ENCODE assay signal across 8 mouse cellular contexts in the genomic region with DNA sequence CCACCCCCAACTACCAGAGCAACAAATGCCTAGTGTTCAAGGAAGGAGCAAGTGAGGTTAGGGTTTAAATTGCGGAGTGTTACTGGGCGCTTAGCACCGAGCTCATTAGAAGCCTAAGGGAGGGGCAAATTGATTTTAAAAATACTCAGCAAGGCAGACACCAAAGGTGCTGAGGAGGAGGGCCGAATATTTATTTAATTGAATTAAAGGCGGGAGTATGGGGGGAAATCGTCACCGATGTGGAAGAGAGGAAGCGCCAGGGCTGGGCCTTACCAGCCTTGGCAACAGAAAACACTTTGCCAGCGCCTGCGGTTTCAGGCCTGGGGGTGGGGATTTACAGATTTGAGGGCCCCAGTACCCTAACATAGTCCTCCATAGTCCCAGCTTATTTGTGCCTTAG. TPM values are rescaled to one million over a fixed set of nuclear protein-coding genes. Genes with fewer than 3 reads are reported as not detected.
DNase-seq lines count a peak whose midpoint lies in the region; ATAC-seq and TF ChIP-seq lines count a peak whose summit lies in the region.

No protein-coding gene starts in this region.

- TF ChIP-seq CTCF in gastrocnemius, adult 2 months (IDR thresholded peaks at IDR 0.05), result no peak

- no peaks in the 10 kb centered on the region for H3K36me3 ChIP-seq in embryonic facial prominence, embryonic 10.5 days (replicated peaks)
- no peaks in the 10 kb centered on the region for H3K36me3 ChIP-seq in hindbrain, embryonic 16.5 days (ENCODE audit: control insufficient read depth, insufficient read depth, low read length)
- H3K36me3 ChIP-seq in neural tube, embryonic 13.5 days, result no peaks in the 10 kb centered on the region

- peak; percentile 31 for DNase-seq in gastrocnemius, adult 2 months
- no peak for DNase-seq in gastrocnemius, postnatal 14 days
- DNase-seq in MEL-GATA-1-ER (ENCODE audit: extremely low read depth, low read depth) (peak; percentile 71), liver (peak; percentile 26)
- peak; percentile 41 for DNase-seq in embryonic facial prominence, embryonic 10.5 days (ENCODE audit: low spot score)
- peak; percentile 52 for DNase-seq in thymus, postnatal 4 days

- peaks cover 5% of the 10 kb centered on the region; the same call in 1 of the 2 replicates for H3K4me1 ChIP-seq in embryonic facial prominence, embryonic 10.5 days
- peaks cover 5% of the 10 kb centered on the region; the same call in 1 of the 2 replicates for H3K4me1 ChIP-seq in hindbrain, embryonic 16.5 days (ENCODE audit: control insufficient read depth, insufficient read depth, low read depth, low read length)
- peaks cover 28% of the 10 kb centered on the region for H3K4me1 ChIP-seq in neural tube, embryonic 13.5 days (replicated peaks)

- ATAC-seq in hindbrain, embryonic 16.5 days, result peak; percentile 34
- peak; percentile 45 for ATAC-seq in neural tube, embryonic 13.5 days (ENCODE audit: low read depth)

- peak overlapping the region; percentile 94 for H3K27ac ChIP-seq in gastrocnemius, adult 2 months
- peak overlapping the region; percentile 96 for H3K27ac ChIP-seq in embryonic facial prominence, embryonic 10.5 days (replicated peaks)
- peak overlapping the region; percentile 93 for H3K27ac ChIP-seq in hindbrain, embryonic 16.5 days (ENCODE audit: low read depth, low read length)
- peak overlapping the region; percentile 96 for H3K27ac ChIP-seq in neural tube, embryonic 13.5 days (replicated peaks)

- WGBS in embryonic facial prominence, embryonic 10.5 days, result 28% methylated on average over 10 of the region's 10 CpGs
- WGBS in hindbrain, embryonic 16.5 days, result 20% methylated on average over 10 of the region's 10 CpGs
- WGBS in neural tube, embryonic 13.5 days, result 7% methylated on average over 10 of the region's 10 CpGs

- H3K9ac ChIP-seq in hindbrain, embryonic 16.5 days (ENCODE audit: low read depth, low read length), result peak overlapping the region; percentile 78
- peak overlapping the region; percentile 83 for H3K9ac ChIP-seq in neural tube, embryonic 13.5 days

- intact Hi-C loops in gastrocnemius, adult 2 months (cut with DNase I), result loop anchor here (1.0 to 10.0 kb wide), 5 partner anchors 73 to 288 kb away; partner anchors contain the start of gene Prkx
- intact Hi-C loops in gastrocnemius, postnatal 14 days (cut with DNase I; ENCODE audit: low total_unique reads), result loop anchor here (5.0 to 10.0 kb wide), 2 partner anchors 77 to 125 kb away; no protein-coding TSS in a partner anchor

- H3K27me3 ChIP-seq in embryonic facial prominence, embryonic 10.5 days (replicated peaks; ENCODE audit: low read depth, poor library complexity, severe bottlenecking), result no peaks in the 10 kb centered on the region
- no peaks in the 10 kb centered on the region for H3K27me3 ChIP-seq in hindbrain, embryonic 16.5 days (replicated peaks; ENCODE audit: control insufficient read depth, insufficient read depth, low read length)
- H3K27me3 ChIP-seq in neural tube, embryonic 13.5 days, result no peaks in the 10 kb centered on the region

- H3K4me3 ChIP-seq in gastrocnemius, adult 2 months, result peak overlapping the region; percentile 90
- H3K4me3 ChIP-seq in embryonic facial prominence, embryonic 10.5 days, result peak overlapping the region; percentile 71
- peak overlapping the region; percentile 66 for H3K4me3 ChIP-seq in hindbrain, embryonic 16.5 days (ENCODE audit: low read length)
- H3K4me3 ChIP-seq in neural tube, embryonic 13.5 days, result peak overlapping the region; percentile 66

- H3K9me3 ChIP-seq in embryonic facial prominence, embryonic 10.5 days, result peaks cover 12% of the 10 kb centered on the region; the same call in 1 of the 2 replicates
- peaks cover 3% of the 10 kb centered on the region; the same call in 1 of the 2 replicates for H3K9me3 ChIP-seq in hindbrain, embryonic 16.5 days (ENCODE audit: control insufficient read depth, low read length)
- H3K9me3 ChIP-seq in neural tube, embryonic 13.5 days, result no peaks in the 10 kb centered on the region

- peak overlapping the region; percentile 63 for H3K4me2 ChIP-seq in hindbrain, embryonic 16.5 days (ENCODE audit: low read length)
- peak overlapping the region; percentile 62 for H3K4me2 ChIP-seq in neural tube, embryonic 13.5 days

RNA-seq across cellular contexts. Expression of gene Tbl1x, which starts 1.0 kb away (rescaled TPM):
- total RNA-seq in gastrocnemius, adult 2 months (2021), result 10 to 100 TPM in 1 of 2 experiments, 1 to 10 TPM in 1; 9.7 to 12.5 TPM
- 10 to 100 TPM; 14.0 to 16.1 TPM for total RNA-seq in gastrocnemius, postnatal 14 days (2021)
- 74.1 and 74.9 TPM in 2 replicates for polyA plus RNA-seq in embryonic facial prominence, embryonic 10.5 days (2016; fragmentation: Nextera tagmentation; extraction: Ambion mirVana)
- 39.1 and 41.7 TPM in 2 replicates for polyA plus RNA-seq in hindbrain, embryonic 16.5 days (2015; fragmentation: Nextera tagmentation; extraction: Ambion mirVana)
- 41.5 and 50.7 TPM in 2 replicates for polyA plus RNA-seq in neural tube, embryonic 13.5 days (2015; fragmentation: Nextera tagmentation; extraction: Ambion mirVana)
